Mouse (Mus musculus) cerebellum, adult 9-10 months (tissue): ENCODE results near the gene Vwc2l.

ENCODE experiments used
- DNase-seq: peaks from one replicate; pipeline ENCODE4 v3.0.0; 2022

Vwc2l gene

DNA sequence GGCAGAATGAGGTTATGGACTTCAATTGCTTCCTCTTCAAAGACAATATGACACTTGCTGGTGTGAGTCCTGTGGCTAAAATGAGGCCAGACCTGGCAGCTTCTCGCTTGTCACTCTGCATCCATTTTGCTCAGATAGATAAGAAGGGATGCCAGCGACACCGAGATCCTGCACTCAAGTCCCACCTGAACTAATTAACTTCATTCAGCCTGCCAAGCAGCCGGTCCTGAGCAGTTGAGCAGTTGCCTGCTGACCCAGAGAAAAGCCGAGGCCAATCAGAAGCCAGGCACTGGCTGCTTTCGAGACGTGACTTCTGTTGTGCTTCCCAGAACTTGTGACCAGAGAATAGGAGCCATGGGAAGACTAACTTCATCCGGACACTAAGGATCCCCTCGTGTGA lies 187.6 kb downstream of the Vwc2l start:
- no peak for DNase-seq

DNA sequence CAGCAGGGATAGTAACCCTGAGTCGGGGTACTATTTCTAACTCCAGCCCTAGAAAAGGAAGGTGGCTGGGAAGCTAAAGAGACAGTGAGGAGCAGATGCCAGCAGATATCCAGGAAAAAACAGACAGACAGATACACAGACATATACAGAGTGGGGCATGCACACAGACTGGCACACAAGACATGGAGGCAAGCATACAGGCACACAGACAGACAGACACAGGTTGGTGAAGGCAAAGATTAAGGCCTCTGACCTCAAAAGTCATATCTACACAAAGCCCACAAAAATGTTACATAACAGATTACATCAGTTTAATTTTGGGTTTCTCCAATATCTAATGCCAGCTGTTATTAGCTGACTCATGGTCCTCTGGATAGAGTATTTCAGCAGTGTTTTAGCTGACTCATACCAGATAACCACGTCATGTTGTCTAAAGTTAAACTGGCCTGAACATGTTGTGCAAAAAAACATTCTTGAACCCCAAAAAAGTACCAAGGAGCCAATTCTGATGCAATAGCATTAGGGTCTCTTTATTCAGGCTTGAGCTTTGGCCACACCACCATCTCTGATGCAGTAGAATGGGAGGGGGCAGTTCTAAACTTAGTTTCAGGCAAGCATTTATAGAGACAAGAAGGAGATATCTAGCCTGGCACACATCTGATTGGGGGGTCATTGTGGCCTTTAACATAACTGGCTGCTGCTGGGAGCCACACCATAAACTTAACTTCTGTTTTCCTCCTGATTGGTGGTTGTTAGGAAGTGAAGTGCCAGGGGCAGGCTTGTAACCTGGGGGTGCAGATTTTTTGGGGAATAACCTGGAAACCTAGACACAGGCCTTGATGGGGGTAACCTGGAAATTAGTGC lies 192.9 kb downstream of the Vwc2l start:
- no peak for DNase-seq

DNA sequence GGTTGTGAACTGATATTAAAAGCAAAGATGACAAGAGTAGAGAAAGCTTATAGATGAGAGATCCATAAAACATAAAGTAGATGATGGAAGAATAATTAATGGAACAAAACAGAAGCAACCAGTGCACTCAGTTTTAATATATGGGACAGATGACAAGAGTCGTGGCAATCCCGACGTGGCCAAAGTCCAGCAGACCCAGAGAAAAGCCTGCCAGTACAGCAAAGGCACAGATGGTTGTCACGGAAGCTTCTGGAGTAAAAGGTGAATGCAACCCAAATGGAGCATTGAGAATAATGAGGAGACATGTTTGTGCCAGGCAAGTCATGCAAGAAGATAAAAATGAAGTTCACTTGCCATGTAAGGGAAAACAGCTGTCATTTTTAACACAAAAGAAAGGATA lies 207.5 kb downstream of the Vwc2l start:
- DNase-seq, result no peak
